Mouse (Mus musculus) bone marrow macrophage, adult 2 months (primary cell): ENCODE data around the gene Capzb. TPM values are rescaled to one million over a fixed set of nuclear protein-coding genes. Genes with fewer than 3 reads are reported as not detected.

Source experiments
- H3K27ac ChIP-seq: 2 replicates; pipeline ENCODE4 v1.5.1; 2012; ENCODE audit warnings: low read depth, low read length; ENCODE audit not compliant: insufficient read depth
- H3K4me1 ChIP-seq: 2 replicates; pipeline ENCODE4 v1.6.1; 2012; ENCODE audit warnings: low read length; ENCODE audit not compliant: control insufficient read depth, insufficient read depth
- H3K4me3 ChIP-seq: 2 replicates; pipeline ENCODE4 v1.5.1; 2012; ENCODE audit warnings: mild to moderate bottlenecking, low read length, moderate library complexity; ENCODE audit not compliant: insufficient read depth
- CTCF ChIP-seq: IDR thresholded peaks from 2 replicates; pipeline ENCODE4 v1.5.1; 2012; ENCODE audit warnings: low read depth, mild to moderate bottlenecking, low read length, moderate library complexity
- POLR2A ChIP-seq: IDR thresholded peaks from 2 replicates; pipeline ENCODE4 v1.6.1; 2012; ENCODE audit warnings: mild to moderate bottlenecking, low read depth, low read length, borderline replicate concordance
- polyA plus RNA-seq: library from polyadenylated mRNA; stranded (reverse); fragments of >200 nt; gene quantifications from 2 replicates; pipeline ENCODE4 v1.2.4, GENCODE M21; 2012; ENCODE audit not compliant: missing spikeins, insufficient read depth, insufficient read length

Capzb gene
- polyA plus RNA-seq, result 483 and 496 TPM in 2 replicates

DNA sequence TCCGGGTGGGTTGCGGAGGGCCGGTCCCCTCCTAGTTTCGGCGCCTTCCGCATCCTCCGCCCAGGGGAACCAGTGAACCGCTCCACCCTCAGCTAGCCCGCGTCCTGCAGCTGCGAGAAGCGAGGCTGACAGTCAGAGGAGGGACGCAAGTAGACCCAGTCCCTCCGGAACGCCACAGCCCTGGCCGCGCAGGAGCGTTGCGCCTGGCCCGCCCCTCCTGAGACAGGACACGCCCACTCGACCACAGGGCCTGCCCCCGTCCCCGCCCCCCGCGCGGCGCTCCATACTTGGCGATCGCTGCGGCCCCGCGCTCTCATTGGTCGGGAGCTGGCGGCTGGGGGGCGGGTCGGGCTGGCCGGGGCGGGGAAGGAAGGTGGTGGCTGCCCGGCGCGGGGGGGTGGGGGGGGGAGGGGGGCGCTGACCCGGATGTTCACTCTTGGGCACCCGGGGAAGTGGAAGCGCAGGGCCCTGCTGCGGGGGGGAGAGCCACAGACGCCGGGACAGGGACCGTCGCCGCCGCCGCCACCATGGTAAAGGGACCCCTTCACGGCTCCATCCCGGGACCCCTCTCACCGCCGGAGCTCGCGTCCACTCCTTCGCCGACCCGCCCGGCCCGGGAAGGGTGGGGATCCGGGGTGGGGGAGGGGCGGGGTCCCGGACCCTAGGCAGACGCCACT, at the start of gene Capzb:
Gene Capzb, plus strand, starts transcription at position 401 of the 677 bp plus-strand sequence.
- Histone ChIP-seq H3K27ac (peak within 1 kb of the TSS; percentile 90), H3K4me1 (peaks cover 60% of the 10 kb centered on the region), H3K4me3 (peak within 1 kb of the TSS; percentile 96)
- no peak for TF ChIP-seq POLR2A
- no peak for TF ChIP-seq CTCF

- H3K27ac ChIP-seq, result no peak overlapping the region
- H3K4me1 ChIP-seq, result no peaks in the 10 kb centered on the region
- H3K4me3 ChIP-seq, result no peak overlapping the region
- TF ChIP-seq CTCF (no peak), POLR2A (no peak)
Observed at GRCm38 (mm10) chr4:139142985-139143384, 49.7 kb upstream of the Capzb start.

DNA sequence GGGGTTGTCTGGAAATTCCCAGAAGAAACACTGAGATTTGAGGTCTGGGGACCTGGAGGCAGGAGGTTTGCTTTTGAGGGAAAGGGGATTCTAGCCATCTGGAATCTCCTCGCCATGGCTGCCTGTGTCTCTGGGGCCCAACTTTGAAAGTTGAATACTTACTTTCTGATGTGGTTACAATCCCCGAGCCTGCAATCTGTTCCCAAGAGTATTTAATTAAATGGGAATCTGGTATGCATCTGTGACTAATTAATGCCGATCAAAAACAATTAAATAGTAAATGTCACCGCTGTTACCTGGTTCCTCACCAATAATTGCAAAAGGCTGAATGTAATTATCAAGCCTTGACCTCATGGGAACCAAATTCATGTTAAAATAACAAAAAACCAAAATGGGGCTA, 48.1 kb upstream of the Capzb start:
- Histone ChIP-seq H3K4me1 (no peaks in the 10 kb centered on the region), H3K4me3 (no peak overlapping the region), H3K27ac (no peak overlapping the region)
- TF ChIP-seq CTCF (no peak), POLR2A (no peak)

DNA sequence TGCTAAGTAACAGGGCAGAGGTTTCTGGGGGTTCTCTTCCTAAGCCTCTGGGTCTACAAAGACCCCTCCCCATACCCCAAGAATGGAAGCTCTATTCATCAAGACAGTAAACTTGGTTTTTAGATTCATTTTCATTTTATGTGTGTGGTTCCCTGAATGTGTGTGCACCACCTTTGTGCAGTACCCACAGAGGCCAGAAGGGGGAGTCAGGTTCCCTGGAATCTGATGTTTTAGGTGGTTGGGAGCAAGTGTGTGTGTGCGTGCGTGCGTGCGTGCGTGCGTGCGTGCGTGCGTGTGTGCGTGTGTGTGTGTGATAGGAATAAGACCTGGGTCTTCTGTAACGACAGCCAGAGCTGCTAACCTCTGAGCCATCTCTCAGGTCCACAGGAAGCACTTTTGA, 47.5 kb upstream of the Capzb start:
- Histone ChIP-seq H3K27ac (no peak overlapping the region), H3K4me3 (no peak overlapping the region), H3K4me1 (no peaks in the 10 kb centered on the region)
- no peak for TF ChIP-seq POLR2A
- TF ChIP-seq CTCF, result no peak

- TF ChIP-seq POLR2A (no peak), CTCF (no peak)
- Histone ChIP-seq H3K27ac (no peak overlapping the region), H3K4me1 (no peaks in the 10 kb centered on the region), H3K4me3 (no peak overlapping the region)
Observed at GRCm38 (mm10) chr4:139146760-139147159, 45.9 kb upstream of the Capzb start.

DNA sequence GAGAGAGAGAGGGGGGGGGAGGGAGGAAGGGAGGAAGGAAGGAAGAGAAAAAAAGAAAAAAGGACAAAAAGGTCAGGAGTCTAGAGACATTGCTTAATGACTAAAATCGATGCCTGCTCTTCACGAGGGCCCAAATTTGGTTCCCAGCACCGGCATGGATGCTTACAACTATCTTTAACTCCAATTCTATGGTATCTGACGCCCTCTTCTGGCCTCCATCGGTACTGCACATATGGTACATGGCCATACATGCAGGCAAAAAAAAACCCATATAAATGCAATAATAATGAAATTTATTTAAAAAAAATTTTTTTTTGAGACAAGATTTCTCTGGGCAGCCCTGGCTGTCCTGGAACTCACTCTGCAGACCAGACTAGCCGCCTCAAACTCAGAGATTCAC, 41.3 kb upstream of the Capzb start:
- H3K27ac ChIP-seq, result no peak overlapping the region
- H3K4me1 ChIP-seq, result no peaks in the 10 kb centered on the region
- no peak overlapping the region for H3K4me3 ChIP-seq
- TF ChIP-seq CTCF (no peak), POLR2A (no peak)

GRCm38 (mm10) chr4:139154576-139155307, 38.0 kb upstream of the Capzb start:
- TF ChIP-seq CTCF, result no peak
- TF ChIP-seq POLR2A, result no peak
- Histone ChIP-seq H3K27ac (no peak overlapping the region), H3K4me1 (peaks cover 8% of the 10 kb centered on the region)

DNA sequence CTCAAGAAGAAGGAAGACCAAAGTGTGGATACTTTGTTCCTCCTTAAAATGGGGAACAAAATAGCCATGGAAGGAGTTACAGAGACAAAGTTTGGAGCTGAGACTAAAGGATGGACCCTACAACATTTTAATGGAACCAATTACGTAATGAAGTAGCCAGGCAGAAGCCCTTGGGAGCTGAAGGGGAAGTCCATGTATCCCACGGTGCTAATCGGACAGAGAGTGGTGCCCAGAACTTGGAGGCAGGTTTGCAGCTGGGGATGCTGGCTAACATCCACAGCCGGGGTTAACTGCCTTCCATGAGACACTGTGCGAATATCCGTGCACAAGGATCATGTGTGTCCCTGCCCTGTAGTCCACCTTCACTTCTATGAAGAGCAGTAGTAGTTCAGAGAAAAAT, 36.2 kb upstream of the Capzb start:
- no peak for TF ChIP-seq POLR2A
- no peak for TF ChIP-seq CTCF
- H3K4me1 ChIP-seq, result peaks cover 19% of the 10 kb centered on the region
- H3K27ac ChIP-seq, result no peak overlapping the region
- H3K4me3 ChIP-seq, result no peak overlapping the region

More at GRCm38 (mm10) chr4:139154576-139155307, 38.0 kb upstream of the Capzb start:
- no peak overlapping the region for H3K4me3 ChIP-seq

DNA sequence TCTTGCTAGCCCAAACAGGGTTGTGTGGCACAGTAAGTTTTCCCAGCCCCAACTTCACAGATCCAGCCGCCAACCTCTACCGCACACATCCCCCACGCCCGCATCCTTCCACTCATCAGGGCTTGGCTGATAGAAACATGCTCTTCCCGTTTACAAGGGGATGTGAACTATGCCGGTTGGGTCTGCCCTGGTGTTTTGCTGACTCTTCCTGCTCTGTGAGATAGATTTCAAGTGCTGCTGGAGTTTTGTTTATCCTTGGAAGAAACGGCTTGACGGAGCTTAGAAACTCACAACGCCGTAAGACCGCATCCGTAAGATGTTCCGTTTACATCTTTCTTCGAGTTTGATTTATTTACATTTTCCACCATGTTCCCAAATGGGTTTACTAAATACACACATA, 34.3 kb upstream of the Capzb start:
- Histone ChIP-seq H3K4me3 (no peak overlapping the region), H3K4me1 (peaks cover 20% of the 10 kb centered on the region), H3K27ac (no peak overlapping the region)
- TF ChIP-seq CTCF, result no peak
- no peak for TF ChIP-seq POLR2A

- Histone ChIP-seq H3K4me1 (peaks cover 20% of the 10 kb centered on the region), H3K4me3 (no peak overlapping the region), H3K27ac (peak overlapping the region; percentile 34)
- TF ChIP-seq CTCF (no peak), POLR2A (no peak)
Observed at GRCm38 (mm10) chr4:139161076-139161475, 31.6 kb upstream of the Capzb start.
